Mouse (Mus musculus): ENCODE data around the gene Cacna1d. TPM values are rescaled to one million over a fixed set of nuclear protein-coding genes. Genes with fewer than 3 reads are reported as not detected.

Cacna1d gene
- polyA plus RNA-seq, 1 experiment from 2014 or later: 2.8 TPM

- WGBS: 89% methylated on average over 8 of the region's 8 CpGs
- H3K9ac ChIP-seq (replicated peaks): no peak overlapping the region
- H3K4me1 ChIP-seq: no peaks in the 10 kb centered on the region
- no peak overlapping the region for H3K4me2 ChIP-seq (replicated peaks)
- H3K9me3 ChIP-seq: no peaks in the 10 kb centered on the region
- H3K36me3 ChIP-seq: no peaks in the 10 kb centered on the region
- H3K4me3 ChIP-seq: no peak overlapping the region
- no peak overlapping the region for H3K27ac ChIP-seq (replicated peaks)
- no peak for ATAC-seq (ENCODE audit: low FRiP score, low read depth)
- no peaks in the 10 kb centered on the region for H3K27me3 ChIP-seq
These were observed 146.0 kb downstream of the Cacna1d start for GRCm38 (mm10) chr14:30344948-30345865.

GRCm38 (mm10) chr14:30343740-30344139 lies 147.5 kb downstream of the Cacna1d start:
- H3K9ac ChIP-seq (replicated peaks): no peak overlapping the region
- 80% methylated on average over 7 of the region's 7 CpGs for WGBS

GRCm38 (mm10) chr14:30341825-30342590 lies 149.2 kb downstream of the Cacna1d start:
- Histone ChIP-seq H3K9me3 (no peaks in the 10 kb centered on the region), H3K27ac (replicated peaks) (no peak overlapping the region), H3K27me3 (no peaks in the 10 kb centered on the region), H3K4me3 (no peak overlapping the region), H3K4me1 (no peaks in the 10 kb centered on the region), H3K36me3 (no peaks in the 10 kb centered on the region), H3K9ac (replicated peaks) (no peak overlapping the region), H3K4me2 (replicated peaks) (no peak overlapping the region)
- no peak for ATAC-seq (ENCODE audit: low FRiP score, low read depth)
- WGBS: 86% methylated on average over 12 of the region's 12 CpGs

More at GRCm38 (mm10) chr14:30343740-30344139, 147.5 kb downstream of the Cacna1d start:
- Histone ChIP-seq H3K4me3 (no peak overlapping the region), H3K27me3 (no peaks in the 10 kb centered on the region), H3K4me1 (no peaks in the 10 kb centered on the region), H3K27ac (replicated peaks) (no peak overlapping the region), H3K4me2 (replicated peaks) (no peak overlapping the region), H3K36me3 (no peaks in the 10 kb centered on the region), H3K9me3 (no peaks in the 10 kb centered on the region)
- ATAC-seq (ENCODE audit: low FRiP score, low read depth): no peak

GRCm38 (mm10) chr14:30340140-30340539 lies 151.1 kb downstream of the Cacna1d start:
- Histone ChIP-seq H3K9ac (replicated peaks) (no peak overlapping the region), H3K4me2 (replicated peaks) (no peak overlapping the region), H3K4me1 (no peaks in the 10 kb centered on the region), H3K27me3 (no peaks in the 10 kb centered on the region), H3K27ac (replicated peaks) (no peak overlapping the region), H3K4me3 (no peak overlapping the region), H3K9me3 (no peaks in the 10 kb centered on the region), H3K36me3 (no peaks in the 10 kb centered on the region)
- WGBS: 72% methylated on average over 3 of the region's 3 CpGs
- ATAC-seq (ENCODE audit: low FRiP score, low read depth): no peak

- WGBS: 73% methylated on average over 1 of the region's 1 CpGs
- no peaks in the 10 kb centered on the region for H3K36me3 ChIP-seq
- H3K27me3 ChIP-seq: no peaks in the 10 kb centered on the region
- no peak overlapping the region for H3K27ac ChIP-seq (replicated peaks)
- H3K4me1 ChIP-seq: no peaks in the 10 kb centered on the region
- no peak for ATAC-seq (ENCODE audit: low FRiP score, low read depth)
- no peak overlapping the region for H3K4me2 ChIP-seq (replicated peaks)
- H3K9ac ChIP-seq (replicated peaks): no peak overlapping the region
- H3K9me3 ChIP-seq: no peaks in the 10 kb centered on the region
- H3K4me3 ChIP-seq: no peak overlapping the region
These were observed 159.4 kb downstream of the Cacna1d start for GRCm38 (mm10) chr14:30331856-30332255.

- Histone ChIP-seq H3K9me3 (no peaks in the 10 kb centered on the region), H3K27ac (replicated peaks) (no peak overlapping the region), H3K36me3 (no peaks in the 10 kb centered on the region), H3K4me3 (no peak overlapping the region), H3K27me3 (no peaks in the 10 kb centered on the region), H3K4me2 (replicated peaks) (no peak overlapping the region), H3K4me1 (no peaks in the 10 kb centered on the region), H3K9ac (replicated peaks) (no peak overlapping the region)
- ATAC-seq (ENCODE audit: low FRiP score, low read depth): no peak
- WGBS: 83% methylated on average over 17 of the region's 17 CpGs
These were observed 160.7 kb downstream of the Cacna1d start for GRCm38 (mm10) chr14:30330416-30331181.

GRCm38 (mm10) chr14:30329109-30329508 lies 162.1 kb downstream of the Cacna1d start:
- Histone ChIP-seq H3K27me3 (no peaks in the 10 kb centered on the region), H3K9me3 (no peaks in the 10 kb centered on the region), H3K4me3 (no peak overlapping the region), H3K4me2 (replicated peaks) (no peak overlapping the region), H3K4me1 (no peaks in the 10 kb centered on the region), H3K9ac (replicated peaks) (no peak overlapping the region), H3K36me3 (no peaks in the 10 kb centered on the region), H3K27ac (replicated peaks) (no peak overlapping the region)
- 85% methylated on average over 11 of the region's 11 CpGs for WGBS
- ATAC-seq (ENCODE audit: low FRiP score, low read depth): no peak

GRCm38 (mm10) chr14:30327452-30327851 lies 163.8 kb downstream of the Cacna1d start:
- H3K9ac ChIP-seq (replicated peaks): no peak overlapping the region
- no peaks in the 10 kb centered on the region for H3K9me3 ChIP-seq
- H3K4me1 ChIP-seq: no peaks in the 10 kb centered on the region
- no peak overlapping the region for H3K4me3 ChIP-seq
- H3K27me3 ChIP-seq: no peaks in the 10 kb centered on the region
- H3K36me3 ChIP-seq: no peaks in the 10 kb centered on the region
- 61% methylated on average over 7 of the region's 7 CpGs for WGBS
- H3K27ac ChIP-seq (replicated peaks): no peak overlapping the region
- no peak overlapping the region for H3K4me2 ChIP-seq (replicated peaks)
- no peak for ATAC-seq (ENCODE audit: low FRiP score, low read depth)

GRCm38 (mm10) chr14:30327051-30327450 lies 164.2 kb downstream of the Cacna1d start:
- Histone ChIP-seq H3K9ac (replicated peaks) (no peak overlapping the region), H3K4me3 (no peak overlapping the region), H3K27ac (replicated peaks) (no peak overlapping the region), H3K4me1 (no peaks in the 10 kb centered on the region), H3K9me3 (no peaks in the 10 kb centered on the region), H3K27me3 (no peaks in the 10 kb centered on the region), H3K4me2 (replicated peaks) (no peak overlapping the region), H3K36me3 (no peaks in the 10 kb centered on the region)
- WGBS: 43% methylated on average over 8 of the region's 8 CpGs
- no peak for ATAC-seq (ENCODE audit: low FRiP score, low read depth)

GRCm38 (mm10) chr14:30326226-30326625 lies 165.0 kb downstream of the Cacna1d start:
- no peak for ATAC-seq (ENCODE audit: low FRiP score, low read depth)

GRCm38 (mm10) chr14:30324994-30325393 lies 166.3 kb downstream of the Cacna1d start:
- no peaks in the 10 kb centered on the region for H3K4me1 ChIP-seq
- no peak overlapping the region for H3K4me2 ChIP-seq (replicated peaks)
- WGBS: 89% methylated on average over 5 of the region's 5 CpGs
- H3K9me3 ChIP-seq: no peaks in the 10 kb centered on the region
- no peaks in the 10 kb centered on the region for H3K36me3 ChIP-seq
- ATAC-seq (ENCODE audit: low FRiP score, low read depth): no peak
- no peak overlapping the region for H3K4me3 ChIP-seq
- H3K27me3 ChIP-seq: no peaks in the 10 kb centered on the region
- H3K9ac ChIP-seq (replicated peaks): no peak overlapping the region
- H3K27ac ChIP-seq (replicated peaks): no peak overlapping the region

More at GRCm38 (mm10) chr14:30326226-30326625, 165.0 kb downstream of the Cacna1d start:
- 85% methylated on average over 4 of the region's 4 CpGs for whole genome bisulfite sequencing
- Histone ChIP-seq H3K9ac (replicated peaks) (no peak overlapping the region), H3K36me3 (no peaks in the 10 kb centered on the region), H3K4me3 (no peak overlapping the region), H3K4me1 (no peaks in the 10 kb centered on the region), H3K27ac (replicated peaks) (no peak overlapping the region), H3K27me3 (no peaks in the 10 kb centered on the region), H3K4me2 (replicated peaks) (no peak overlapping the region), H3K9me3 (no peaks in the 10 kb centered on the region)
